Mouse (Mus musculus) liver, postnatal 0 days (tissue): ENCODE data around the gene Dppa3.

Experiments used
- CTCF ChIP-seq: sonication (generic); IDR thresholded peaks from 2 replicates; pipeline ENCODE4 v1.5.1; 2016; ENCODE audit warnings: antibody characterized with exemption, low read depth
- EP300 ChIP-seq: IDR thresholded peaks from 2 replicates; pipeline ENCODE4 v1.6.1; 2016; ENCODE audit warnings: antibody characterized with exemption, low read depth, mild to moderate bottlenecking

DNA sequence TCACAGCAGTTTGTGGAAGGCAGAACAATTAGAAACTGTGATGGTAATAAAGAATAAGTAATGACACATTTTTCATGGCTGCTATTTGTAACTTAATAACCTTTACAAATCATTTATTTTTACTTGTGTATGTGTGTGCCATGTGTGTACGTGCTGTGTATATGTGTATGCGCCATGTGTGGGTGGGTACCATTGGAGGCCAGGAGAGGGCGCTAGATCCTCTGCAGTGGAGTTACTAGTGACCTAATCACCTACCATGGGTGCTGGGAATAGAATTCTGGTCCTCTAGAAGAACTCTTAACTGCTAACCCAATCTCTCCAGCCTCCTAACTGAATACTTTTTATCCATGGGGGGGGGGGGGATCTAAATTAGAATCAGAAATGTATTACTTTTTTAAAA, 23.7 kb downstream of the Dppa3 start:
- TF ChIP-seq CTCF (0 out of 2 replicates have a peak, but pooled peaks have one; percentile 12), EP300 (no peak)
